Mouse (Mus musculus): Measurements from ENCODE around the gene D630039A03Rik. TPM values are rescaled to one million over a fixed set of nuclear protein-coding genes. Genes with fewer than 3 reads are reported as not detected.

The D630039A03Rik gene
- total RNA-seq, 1 experiment from 2014 or later, result not detected

Other genes starting within 250 kb of the D630039A03Rik start
- gene Akap2, start 198.6 kb downstream of the D630039A03Rik start, total RNA-seq (2017), result 2.2 TPM in 1 of 2 replicates, not detected in the other
- gene Txn1, start 40.1 kb upstream of the D630039A03Rik start, total RNA-seq (2017), result 148 and 206 TPM in 2 replicates
- gene Txndc8, start 92.8 kb upstream of the D630039A03Rik start, total RNA-seq (2017), result not detected in 2 replicates